ENCODE assay signal across 9 mouse cellular contexts in the genomic region with DNA sequence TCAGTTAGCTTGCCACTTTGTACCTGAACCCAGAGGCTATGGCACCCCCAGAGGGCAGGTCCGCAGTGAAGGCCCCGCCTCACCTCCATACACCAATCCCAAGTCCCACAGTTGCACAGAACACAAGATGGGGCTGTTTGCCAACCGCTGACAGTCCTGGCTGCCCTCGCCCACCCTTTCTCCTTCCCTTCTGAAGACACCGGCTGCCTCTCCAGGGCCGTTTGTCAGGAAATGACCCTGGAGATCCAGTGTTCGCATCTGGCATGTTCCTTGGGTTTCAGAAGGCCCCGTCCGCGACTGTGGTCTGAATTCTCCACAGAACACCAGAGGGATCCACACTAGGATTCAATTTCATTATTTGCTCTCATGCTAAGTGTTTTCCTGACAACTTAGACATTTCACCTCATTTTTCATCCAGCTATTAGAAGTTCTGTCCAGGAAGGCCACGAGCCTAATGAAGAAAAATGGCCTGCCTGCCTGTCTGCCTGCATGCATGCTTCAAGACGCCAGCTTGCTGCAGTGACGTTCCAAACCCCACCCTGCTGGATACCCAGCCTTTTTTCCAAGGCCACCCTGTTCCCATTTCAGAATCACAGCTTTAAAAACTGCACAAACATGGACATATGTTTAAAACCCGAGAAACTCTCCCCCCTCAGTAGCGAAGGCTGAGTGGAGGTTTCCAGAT. TPM values are rescaled to one million over a fixed set of nuclear protein-coding genes. Genes with fewer than 3 reads are reported as not detected.
A peak's percentile ranks its signal among the peaks of the same experiment; 100 is the strongest.
DNase-seq lines count a peak whose midpoint lies in the region; ATAC-seq and TF ChIP-seq lines count a peak whose summit lies in the region.
"Had no signal": no experiment of that assay in that cellular context is flagged by ENCODE, and none has a peak within 500 bp of the region (broad histone marks: within the 10 kb centered on the region; RNA-seq: fewer than 3 reads in every experiment).

No protein-coding gene starts in this region.

- H3K36me3 ChIP-seq in heart, postnatal 0 days (replicated peaks; ENCODE audit: control insufficient read depth, insufficient read depth, low read length), result 0 out of 2 replicates have a peak, but pooled peaks cover 6% of the 10 kb centered on the region
- no peaks in the 10 kb centered on the region for H3K36me3 ChIP-seq in limb, embryonic 11.5 days (ENCODE audit: control insufficient read depth, insufficient read depth, low read length)

- intact Hi-C loops in heart, postnatal 14 days (cut with DNase I), result no loop called here
- intact Hi-C loops in heart, postnatal 36 days (cut with DNase I), result no loop called here

- TF ChIP-seq CTCF in heart, postnatal 0 days (IDR thresholded peaks at IDR 0.05; ENCODE audit: low read depth), result peak; percentile 33; the same call in 1 of the 2 replicates

- H3K9ac ChIP-seq in heart, postnatal 0 days (replicated peaks; ENCODE audit: low read depth, low read length), result no peak overlapping the region
- no peak overlapping the region for H3K9ac ChIP-seq in limb, embryonic 11.5 days (ENCODE audit: low read length)
- H3K9ac ChIP-seq: forebrain, embryonic 13.5 days had no signal

- ATAC-seq in heart, postnatal 0 days (ENCODE audit: insufficient read depth, low read depth), result peak; percentile 18; the same call in 1 of the 2 replicates
- ATAC-seq in limb, embryonic 11.5 days (ENCODE audit: insufficient number of reproducible peaks, low FRiP score, low TSS enrichment, low read depth), result no peak; the same call in 1 of the 2 replicates
- ATAC-seq: forebrain, embryonic 13.5 days had no signal

- 68% methylated on average over 15 of the region's 15 CpGs for WGBS in heart, postnatal 0 days
- WGBS in limb, embryonic 11.5 days, result 44% methylated on average over 15 of the region's 15 CpGs

- H3K27ac ChIP-seq in heart, postnatal 0 days (ENCODE audit: low read depth), result no peak overlapping the region
- H3K27ac ChIP-seq in limb, embryonic 11.5 days (replicated peaks; ENCODE audit: low read depth, low read length), result no peak overlapping the region; the same call in 1 of the 2 replicates
- H3K27ac ChIP-seq: forebrain, embryonic 13.5 days had no signal

- no peaks in the 10 kb centered on the region for H3K27me3 ChIP-seq in heart, postnatal 0 days (ENCODE audit: control insufficient read depth, insufficient read depth, low read length)
- no peaks in the 10 kb centered on the region for H3K27me3 ChIP-seq in limb, embryonic 11.5 days (ENCODE audit: control insufficient read depth, insufficient read depth, low read length)
- H3K27me3 ChIP-seq: forebrain, embryonic 13.5 days had no signal

- H3K4me2 ChIP-seq in heart, postnatal 0 days (ENCODE audit: low read depth, low read length), result no peak overlapping the region
- no peak overlapping the region for H3K4me2 ChIP-seq in limb, embryonic 11.5 days (ENCODE audit: low read depth, severe bottlenecking)
- H3K4me2 ChIP-seq: forebrain, embryonic 13.5 days had no signal

- peaks cover 30% of the 10 kb centered on the region for H3K4me1 ChIP-seq in heart, postnatal 0 days (ENCODE audit: control insufficient read depth, insufficient read depth)
- H3K4me1 ChIP-seq in limb, embryonic 11.5 days (ENCODE audit: control insufficient read depth, insufficient read depth, low read length), result peaks cover 8% of the 10 kb centered on the region
- H3K4me1 ChIP-seq: forebrain, embryonic 13.5 days had no signal

- no peaks in the 10 kb centered on the region for H3K9me3 ChIP-seq in heart, postnatal 0 days (replicated peaks; ENCODE audit: control insufficient read depth, low read length)
- no peaks in the 10 kb centered on the region for H3K9me3 ChIP-seq in limb, embryonic 11.5 days (ENCODE audit: control insufficient read depth, low read length)

- no peak for DNase-seq in heart, postnatal 0 days (ENCODE audit: low spot score)
- DNase-seq in heart, postnatal 14 days, result no peak
- peak; percentile 40 for DNase-seq in 3T3-L1 (ENCODE audit: low read depth, low spot score)
- peak; percentile 45 for DNase-seq in adrenal gland, postnatal 25 days
- DNase-seq in limb, embryonic 11.5 days (ENCODE audit: low spot score), result peak; percentile 52
- DNase-seq in thymus, adult 18-20 months, result no peak
- DNase-seq in gastrocnemius, adult 8-10 months (ENCODE audit: low spot score in 2 of 2), result no peak
- DNase-seq in heart, postnatal 36 days, result no peak

- TF ChIP-seq EP300 in heart, postnatal 0 days (IDR thresholded peaks at IDR 0.05; ENCODE audit: low read depth), result no peak

- H3K4me3 ChIP-seq in heart, postnatal 0 days (ENCODE audit: low read depth, low read length), result no peak overlapping the region
- H3K4me3 ChIP-seq in limb, embryonic 11.5 days (ENCODE audit: low read depth, low read length), result no peak overlapping the region
- H3K4me3 ChIP-seq: forebrain, embryonic 13.5 days had no signal

RNA-seq across cellular contexts. Expression of gene Slc7a1, which starts 50.2 kb away (rescaled TPM):
- total RNA-seq in heart, postnatal 0 days (2014; rRNA removed; ENCODE audit: low replicate concordance), result 21.0 and 31.0 TPM in 2 replicates
- polyA plus RNA-seq in heart, postnatal 0 days (2015; fragmentation: Nextera tagmentation; extraction: Ambion mirVana), result 7.7 and 13.2 TPM in 2 replicates
- 10 to 100 TPM; 16.2 to 17.7 TPM for total RNA-seq in heart, postnatal 14 days (2021)
- 86.8 and 106 TPM in 2 replicates for total RNA-seq in adrenal gland, postnatal 25 days (2021)
- polyA plus RNA-seq in limb, embryonic 11.5 days (2014; fragmentation: Nextera tagmentation; extraction: Ambion mirVana), result 16.4 and 20.4 TPM in 2 replicates
- 1 to 10 TPM; 1.5 to 3.5 (median 1.9) TPM for total RNA-seq in gastrocnemius, adult 8-10 months (2022)
- total RNA-seq in heart, postnatal 36 days (2021), result 10 to 100 TPM in 1 of 2 experiments, 1 to 10 TPM in 1; 9.3 to 20.3 TPM

Comparison
In these comparisons a context has a peak if more than half of its experiments do, and no peak if none do; other contexts are left out.
1. DNase-seq: peak in 3T3-L1 (single experiment), adrenal gland, postnatal 25 days (single experiment) and limb, embryonic 11.5 days (single experiment); none in heart, postnatal 0 days (single experiment), heart, postnatal 14 days (0 of 2), thymus, adult 18-20 months (0 of 2), gastrocnemius, adult 8-10 months (0 of 2) and heart, postnatal 36 days (0 of 2).